Mouse (Mus musculus) limb, embryonic 12.5 days (tissue): ENCODE results near the gene Stard13. TPM values are rescaled to one million over a fixed set of nuclear protein-coding genes. Genes with fewer than 3 reads are reported as not detected.

Experiments
- ATAC-seq: fragments of 200-750 bp; cut with Nextera tagmentation; 2 replicates; pipeline ENCODE4 v1.8.0; 2017; ENCODE audit warnings: low read depth, moderate TSS enrichment; ENCODE audit not compliant: insufficient number of reproducible peaks, insufficient read depth, low FRiP score, low TSS enrichment
- H3K27ac ChIP-seq: fragments of 300-500 bp; sonication (generic); 2 replicates; pipeline ENCODE4 v1.5.1; 2016; ENCODE audit warnings: mild to moderate bottlenecking, moderate library complexity
- H3K27me3 ChIP-seq: fragments of 300-500 bp; sonication (generic); 2 replicates; pipeline ENCODE4 v1.6.1; 2016; ENCODE audit warnings: mild to moderate bottlenecking, moderate library complexity
- H3K36me3 ChIP-seq: fragments of 300-500 bp; sonication (generic); 2 replicates; pipeline ENCODE4 v1.6.1; 2016; ENCODE audit warnings: mild to moderate bottlenecking, moderate library complexity
- H3K4me1 ChIP-seq: fragments of 300-500 bp; sonication (generic); replicated peaks from 2 replicates; pipeline ENCODE4 v1.6.1; 2016
- H3K4me2 ChIP-seq: fragments of 300-500 bp; sonication (generic); 2 replicates; pipeline ENCODE4 v1.6.1; 2016; ENCODE audit warnings: mild to moderate bottlenecking, moderate library complexity
- H3K4me3 ChIP-seq: fragments of 300-500 bp; sonication (generic); replicated peaks from 2 replicates; pipeline ENCODE4 v1.5.1; 2016; ENCODE audit warnings: mild to moderate bottlenecking
- H3K9ac ChIP-seq: fragments of 300-500 bp; sonication (generic); replicated peaks from 2 replicates; pipeline ENCODE4 v1.6.1; 2016; ENCODE audit warnings: mild to moderate bottlenecking, moderate library complexity
- H3K9me3 ChIP-seq: fragments of 300-500 bp; sonication (generic); 2 replicates; pipeline ENCODE4 v1.6.1; 2016; ENCODE audit warnings: mild to moderate bottlenecking, moderate library complexity
- WGBS: fragments of 180-500 bp; shearing (Covaris S2); methylation state at CpG from one replicate; pipeline ENCODE4 v1.1.7; 2016; 5-methylcytosine and 5-hydroxymethylcytosine counted together
- polyA plus RNA-seq: library from polyadenylated mRNA; unstranded; fragments of >200 nt; fragmentation: Nextera tagmentation; extraction: Ambion mirVana; gene quantifications from 2 replicates; pipeline ENCODE4 v1.2.1, GENCODE M21; 2016

The Stard13 gene
- polyA plus RNA-seq, 1 experiment from 2014 or later = 7.9 TPM

GRCm38 (mm10) chr5:151018450-151018849 lies 215.2 kb downstream of the Stard13 start:
- ATAC-seq = no peak
- no peak overlapping the region; the same call in 1 of the 2 replicates for H3K4me2 ChIP-seq
- peak overlapping the region; percentile 35; the same call in 1 of the 2 replicates for H3K27ac ChIP-seq
- no peaks in the 10 kb centered on the region for H3K36me3 ChIP-seq
- H3K9me3 ChIP-seq = peaks cover 11% of the 10 kb centered on the region
- H3K4me3 ChIP-seq = no peak overlapping the region
- H3K9ac ChIP-seq = no peak overlapping the region
- H3K4me1 ChIP-seq = peaks cover 22% of the 10 kb centered on the region
- H3K27me3 ChIP-seq = no peaks in the 10 kb centered on the region
- WGBS = 79% methylated on average over 5 of the region's 5 CpGs

- no peak overlapping the region for H3K9ac ChIP-seq
- ATAC-seq = no peak
- WGBS = 65% methylated on average over 1 of the region's 1 CpGs
- H3K4me3 ChIP-seq = no peak overlapping the region
- H3K36me3 ChIP-seq = no peaks in the 10 kb centered on the region
- H3K9me3 ChIP-seq = no peaks in the 10 kb centered on the region
- H3K27ac ChIP-seq = no peak overlapping the region
- H3K4me1 ChIP-seq = no peaks in the 10 kb centered on the region
- H3K4me2 ChIP-seq = no peak overlapping the region
- no peaks in the 10 kb centered on the region for H3K27me3 ChIP-seq
These were observed 229.3 kb downstream of the Stard13 start for GRCm38 (mm10) chr5:151004216-151004755.

GRCm38 (mm10) chr5:151002051-151002450 lies 231.6 kb downstream of the Stard13 start:
- WGBS = 94% methylated on average over 4 of the region's 4 CpGs
- Histone ChIP-seq H3K4me2 (no peak overlapping the region), H3K4me1 (no peaks in the 10 kb centered on the region), H3K27me3 (no peaks in the 10 kb centered on the region), H3K4me3 (no peak overlapping the region), H3K36me3 (no peaks in the 10 kb centered on the region), H3K9ac (no peak overlapping the region), H3K9me3 (no peaks in the 10 kb centered on the region), H3K27ac (no peak overlapping the region)
- ATAC-seq = no peak

GRCm38 (mm10) chr5:151001111-151001510 lies 232.5 kb downstream of the Stard13 start:
- Histone ChIP-seq H3K9me3 (no peaks in the 10 kb centered on the region), H3K4me3 (no peak overlapping the region), H3K27me3 (no peaks in the 10 kb centered on the region), H3K36me3 (no peaks in the 10 kb centered on the region), H3K9ac (no peak overlapping the region), H3K4me1 (no peaks in the 10 kb centered on the region), H3K27ac (no peak overlapping the region), H3K4me2 (no peak overlapping the region)
- no peak for ATAC-seq
- 91% methylated on average over 7 of the region's 7 CpGs for WGBS

GRCm38 (mm10) chr5:150996586-150996985 lies 237.1 kb downstream of the Stard13 start:
- no peak overlapping the region for H3K9ac ChIP-seq
- no peaks in the 10 kb centered on the region for H3K27me3 ChIP-seq
- H3K4me3 ChIP-seq = no peak overlapping the region
- H3K36me3 ChIP-seq = no peaks in the 10 kb centered on the region
- H3K9me3 ChIP-seq = no peaks in the 10 kb centered on the region
- WGBS = 75% methylated on average over 2 of the region's 2 CpGs
- no peak overlapping the region for H3K27ac ChIP-seq
- ATAC-seq = no peak
- H3K4me2 ChIP-seq = no peak overlapping the region
- no peaks in the 10 kb centered on the region for H3K4me1 ChIP-seq

GRCm38 (mm10) chr5:150994096-150994495 lies 239.5 kb downstream of the Stard13 start:
- no peaks in the 10 kb centered on the region for H3K9me3 ChIP-seq
- H3K9ac ChIP-seq = no peak overlapping the region
- no peaks in the 10 kb centered on the region for H3K4me1 ChIP-seq
- no peak overlapping the region for H3K4me3 ChIP-seq
- WGBS = 91% methylated on average over 7 of the region's 7 CpGs
- no peak overlapping the region for H3K27ac ChIP-seq
- no peak overlapping the region for H3K4me2 ChIP-seq
- no peaks in the 10 kb centered on the region for H3K36me3 ChIP-seq
- no peak for ATAC-seq
- no peaks in the 10 kb centered on the region for H3K27me3 ChIP-seq

Other genes starting within 250 kb of the Stard13 start
- gene Gm42906, start 194.3 kb upstream of the Stard13 start, polyA plus RNA-seq = not detected in 2 replicates